12 mouse cellular contexts compared by ENCODE assay signal in the genomic region with DNA sequence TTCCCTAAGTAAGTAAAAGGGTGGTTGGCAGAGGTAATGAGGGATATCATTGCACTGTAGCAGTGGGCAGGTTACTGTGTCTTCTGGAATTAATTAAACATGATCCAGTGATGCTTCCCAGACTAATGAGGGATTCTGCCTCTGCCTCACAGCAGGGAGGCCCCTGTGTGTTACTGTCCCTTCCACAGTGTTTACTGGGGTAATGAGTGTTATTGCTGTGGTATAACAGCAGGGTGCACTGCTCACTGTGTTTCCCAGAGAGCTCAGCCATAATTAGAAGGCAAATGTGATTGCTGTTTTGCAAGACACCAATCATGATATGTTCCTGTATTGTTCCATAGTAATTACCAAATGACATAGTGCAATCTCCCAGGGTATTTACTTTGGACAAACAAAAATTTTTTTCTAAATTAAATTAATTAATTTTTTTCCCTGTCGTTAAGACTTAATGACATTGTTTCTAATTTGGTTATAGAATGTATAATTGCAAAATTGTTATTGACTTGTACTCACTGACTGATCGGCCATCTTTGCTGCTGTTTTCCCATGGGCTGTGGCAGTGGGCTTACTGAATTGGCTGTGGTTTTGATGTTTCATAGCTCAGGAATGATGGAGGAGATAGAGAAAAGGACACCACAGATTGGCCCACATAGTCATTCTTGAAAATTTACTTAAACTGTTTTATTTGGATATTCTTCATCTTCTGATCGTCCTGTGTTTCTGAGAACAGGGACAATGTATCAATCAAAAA.
DNase-seq lines count a peak whose midpoint lies in the region; ATAC-seq and TF ChIP-seq lines count a peak whose summit lies in the region.
"Had no signal": no experiment of that assay in that cellular context is flagged by ENCODE, and none has a peak within 500 bp of the region (broad histone marks: within the 10 kb centered on the region; RNA-seq: fewer than 3 reads in every experiment).

No protein-coding gene starts in this region.

- H3K36me3 ChIP-seq in hindbrain, embryonic 11.5 days (ENCODE audit: control insufficient read depth, insufficient read depth, low read length): no peaks in the 10 kb centered on the region
- H3K36me3 ChIP-seq in hindbrain, embryonic 10.5 days: no peaks in the 10 kb centered on the region
- H3K36me3 ChIP-seq in forebrain, postnatal 0 days (ENCODE audit: insufficient read depth): no peaks in the 10 kb centered on the region
- H3K36me3 ChIP-seq in midbrain, embryonic 15.5 days (replicated peaks): no peaks in the 10 kb centered on the region
- H3K36me3 ChIP-seq: embryonic facial prominence, embryonic 12.5 days; intestine, embryonic 15.5 days had no signal

- H3K9me3 ChIP-seq in hindbrain, embryonic 11.5 days (ENCODE audit: control insufficient read depth, low read length): no peaks in the 10 kb centered on the region
- H3K9me3 ChIP-seq in hindbrain, embryonic 10.5 days: no peaks in the 10 kb centered on the region
- H3K9me3 ChIP-seq in forebrain, postnatal 0 days (ENCODE audit: low read length): no peaks in the 10 kb centered on the region
- no peaks in the 10 kb centered on the region for H3K9me3 ChIP-seq in midbrain, embryonic 15.5 days
- H3K9me3 ChIP-seq: embryonic facial prominence, embryonic 12.5 days; intestine, embryonic 15.5 days had no signal

- peak; percentile 65 for TF ChIP-seq CTCF in forebrain, postnatal 0 days (IDR thresholded peaks at IDR 0.05; ENCODE audit: low read depth)

- peak; percentile 5 for DNase-seq in hindbrain, embryonic 11.5 days (ENCODE audit: low spot score)
- DNase-seq in hindbrain, embryonic 10.5 days (ENCODE audit: low spot score): no peak
- peak; percentile 7 for DNase-seq in ZHBTc4 (ENCODE audit: low read depth, low spot score)
- peak; percentile 35 for DNase-seq in forebrain, postnatal 0 days
- no peak for DNase-seq in gastrocnemius, adult 18-20 months (ENCODE audit: low spot score)
- no peak for DNase-seq in left cerebral cortex, adult 9 months (ENCODE audit: low spot score in 2 of 2)
- no peak for DNase-seq in gastrocnemius, postnatal 10 days

- no peak overlapping the region for H3K4me3 ChIP-seq in hindbrain, embryonic 11.5 days (ENCODE audit: low read depth, low read length)
- no peak overlapping the region for H3K4me3 ChIP-seq in hindbrain, embryonic 10.5 days
- no peak overlapping the region for H3K4me3 ChIP-seq in forebrain, postnatal 0 days (ENCODE audit: low read depth, low read length)
- no peak overlapping the region for H3K4me3 ChIP-seq in midbrain, embryonic 15.5 days
- H3K4me3 ChIP-seq: embryonic facial prominence, embryonic 12.5 days; intestine, embryonic 15.5 days; myocyte had no signal

- H3K4me2 ChIP-seq in hindbrain, embryonic 11.5 days (replicated peaks; ENCODE audit: low read depth, low read length): no peak overlapping the region
- H3K4me2 ChIP-seq in forebrain, postnatal 0 days (ENCODE audit: low read depth): no peak overlapping the region
- no peak overlapping the region for H3K4me2 ChIP-seq in midbrain, embryonic 15.5 days
- H3K4me2 ChIP-seq: embryonic facial prominence, embryonic 12.5 days; intestine, embryonic 15.5 days had no signal

- no peak overlapping the region for H3K27ac ChIP-seq in hindbrain, embryonic 11.5 days (ENCODE audit: low read depth, low read length)
- no peak overlapping the region for H3K27ac ChIP-seq in hindbrain, embryonic 10.5 days
- H3K27ac ChIP-seq in forebrain, postnatal 0 days (ENCODE audit: low read depth, low read length): no peak overlapping the region
- H3K27ac ChIP-seq in midbrain, embryonic 15.5 days: no peak overlapping the region
- H3K27ac ChIP-seq: embryonic facial prominence, embryonic 12.5 days; intestine, embryonic 15.5 days had no signal

- H3K4me1 ChIP-seq in hindbrain, embryonic 11.5 days (replicated peaks; ENCODE audit: control insufficient read depth, insufficient read depth, low read length): no peaks in the 10 kb centered on the region
- no peaks in the 10 kb centered on the region for H3K4me1 ChIP-seq in hindbrain, embryonic 10.5 days (replicated peaks)
- no peaks in the 10 kb centered on the region for H3K4me1 ChIP-seq in forebrain, postnatal 0 days (ENCODE audit: insufficient read depth)
- H3K4me1 ChIP-seq in midbrain, embryonic 15.5 days: no peaks in the 10 kb centered on the region
- H3K4me1 ChIP-seq: embryonic facial prominence, embryonic 12.5 days; intestine, embryonic 15.5 days had no signal

- 78% methylated on average over 3 of the region's 3 CpGs for WGBS in hindbrain, embryonic 11.5 days
- WGBS in hindbrain, embryonic 10.5 days: 82% methylated on average over 3 of the region's 3 CpGs
- WGBS in forebrain, postnatal 0 days: 45% methylated on average over 3 of the region's 3 CpGs
- 73% methylated on average over 3 of the region's 3 CpGs for WGBS in midbrain, embryonic 15.5 days

- no peaks in the 10 kb centered on the region for H3K27me3 ChIP-seq in hindbrain, embryonic 11.5 days (ENCODE audit: control insufficient read depth, insufficient read depth, low read length)
- no peaks in the 10 kb centered on the region for H3K27me3 ChIP-seq in hindbrain, embryonic 10.5 days (ENCODE audit: insufficient read depth, poor library complexity, severe bottlenecking)
- no peaks in the 10 kb centered on the region for H3K27me3 ChIP-seq in forebrain, postnatal 0 days (ENCODE audit: insufficient read depth, low read length)
- H3K27me3 ChIP-seq in midbrain, embryonic 15.5 days (replicated peaks): no peaks in the 10 kb centered on the region
- H3K27me3 ChIP-seq: embryonic facial prominence, embryonic 12.5 days; intestine, embryonic 15.5 days had no signal

- peak; percentile 76 for ATAC-seq in hindbrain, embryonic 11.5 days (ENCODE audit: low FRiP score)
- peak; percentile 78 for ATAC-seq in forebrain, postnatal 0 days
- ATAC-seq in midbrain, embryonic 15.5 days (replicated peaks): peak; percentile 75
- ATAC-seq: CD4-positive, CD25-positive, alpha-beta regulatory T cell, adult 4 months; intestine, embryonic 15.5 days had no signal

- H3K9ac ChIP-seq in hindbrain, embryonic 11.5 days (ENCODE audit: low read depth, low read length): no peak overlapping the region
- H3K9ac ChIP-seq in forebrain, postnatal 0 days: no peak overlapping the region
- no peak overlapping the region for H3K9ac ChIP-seq in midbrain, embryonic 15.5 days
- H3K9ac ChIP-seq: embryonic facial prominence, embryonic 12.5 days; intestine, embryonic 15.5 days had no signal

Comparison
In these comparisons a context has a peak if more than half of its experiments do, and no peak if none do; other contexts are left out.
1. DNase-seq: peak in hindbrain, embryonic 11.5 days (single experiment), ZHBTc4 (single experiment) and forebrain, postnatal 0 days (single experiment); none in hindbrain, embryonic 10.5 days (single experiment), gastrocnemius, adult 18-20 months (single experiment), left cerebral cortex, adult 9 months (0 of 2) and gastrocnemius, postnatal 10 days (single experiment).
2. Peak in every context shown above with its lines, with median percentiles within 50 percentile points of each other: ATAC-seq.